In genomic region chr4:137929341-137930016, GRCm38 (mm10) we compare ENCODE assay signal across 10 mouse cellular contexts.
DNase-seq lines count a peak whose midpoint lies in the region; ATAC-seq and TF ChIP-seq lines count a peak whose summit lies in the region.
"Had no signal": no experiment of that assay in that cellular context is flagged by ENCODE, and none has a peak within 500 bp of the region (broad histone marks: within the 10 kb centered on the region; RNA-seq: fewer than 3 reads in every experiment).

No protein-coding gene starts in this region.

- H3K36me3 ChIP-seq in heart, embryonic 10.5 days: peaks cover 43% of the 10 kb centered on the region
- no peaks in the 10 kb centered on the region for H3K36me3 ChIP-seq in embryonic facial prominence, embryonic 11.5 days (replicated peaks; ENCODE audit: control insufficient read depth, insufficient read depth, low read depth, low read length)
- no peaks in the 10 kb centered on the region for H3K36me3 ChIP-seq in liver, embryonic 14.5 days (replicated peaks; ENCODE audit: control insufficient read depth, insufficient read depth, low read depth)

- no peaks in the 10 kb centered on the region for H3K9me3 ChIP-seq in heart, embryonic 10.5 days
- no peaks in the 10 kb centered on the region for H3K9me3 ChIP-seq in embryonic facial prominence, embryonic 11.5 days (replicated peaks; ENCODE audit: control insufficient read depth, low read length)
- H3K9me3 ChIP-seq in liver, embryonic 14.5 days (ENCODE audit: control insufficient read depth, low read length): no peaks in the 10 kb centered on the region

- H3K27me3 ChIP-seq in heart, embryonic 10.5 days (ENCODE audit: insufficient read depth, poor library complexity, severe bottlenecking): no peaks in the 10 kb centered on the region
- no peaks in the 10 kb centered on the region for H3K27me3 ChIP-seq in embryonic facial prominence, embryonic 11.5 days (ENCODE audit: control insufficient read depth, insufficient read depth, low read length)
- no peaks in the 10 kb centered on the region for H3K27me3 ChIP-seq in liver, embryonic 14.5 days (ENCODE audit: control insufficient read depth, insufficient read depth, low read length)

- peaks cover 72% of the 10 kb centered on the region for H3K4me1 ChIP-seq in heart, embryonic 10.5 days
- H3K4me1 ChIP-seq in embryonic facial prominence, embryonic 11.5 days (ENCODE audit: control insufficient read depth, insufficient read depth, low read length): peaks cover 2% of the 10 kb centered on the region; the same call in 1 of the 2 replicates
- peaks cover 50 to 59% of the 10 kb centered on the region in 2 experiments for H3K4me1 ChIP-seq in liver, embryonic 14.5 days (replicated peaks; ENCODE audit: control insufficient read depth in 2 of 2, insufficient read depth in 2 of 2, low read length in 1 of 2)

- no peak for DNase-seq in heart, embryonic 10.5 days (ENCODE audit: low spot score)
- no peak for DNase-seq in heart, adult 9 months (ENCODE audit: low spot score in 2 of 2)
- peak; percentile 14 for DNase-seq in embryonic facial prominence, embryonic 11.5 days (ENCODE audit: low spot score)
- peak; percentile 35 to 51 for DNase-seq in kidney, adult 8-10 months
- DNase-seq in liver, embryonic 14.5 days (ENCODE audit: low read depth in 3 of 3, low spot score in 3 of 3): no peak
- no peak for DNase-seq in testis, postnatal 14 days (ENCODE audit: low spot score)
- DNase-seq in ovary, postnatal 36 days (ENCODE audit: low spot score): no peak
- DNase-seq: adrenal gland, postnatal 25 days had no signal

- no peak; the same call in 1 of the 2 replicates for ATAC-seq in embryonic facial prominence, embryonic 11.5 days (replicated peaks; ENCODE audit: insufficient number of reproducible peaks, low FRiP score, low TSS enrichment, low read depth)
- ATAC-seq in liver, embryonic 14.5 days (ENCODE audit: insufficient read depth): no peak
- no peak for ATAC-seq in megakaryocyte, adult 5-6 weeks (ENCODE audit: poor library complexity, severe bottlenecking)

- H3K4me2 ChIP-seq in embryonic facial prominence, embryonic 11.5 days (ENCODE audit: low read depth, low read length): no peak overlapping the region
- peak overlapping the region; percentile 66; the same call in 1 of the 2 replicates for H3K4me2 ChIP-seq in liver, embryonic 14.5 days (ENCODE audit: low read depth)
- H3K4me2 ChIP-seq: midbrain, embryonic 11.5 days had no signal

- peak overlapping the region; percentile 84 for H3K27ac ChIP-seq in heart, embryonic 10.5 days
- H3K27ac ChIP-seq in embryonic facial prominence, embryonic 11.5 days (replicated peaks; ENCODE audit: low read depth, low read length): peak overlapping the region; percentile 62; the same call in 1 of the 2 replicates
- H3K27ac ChIP-seq in liver, embryonic 14.5 days: peak overlapping the region; percentile 93

- no peak overlapping the region for H3K4me3 ChIP-seq in heart, embryonic 10.5 days
- no peak overlapping the region for H3K4me3 ChIP-seq in embryonic facial prominence, embryonic 11.5 days (ENCODE audit: low read depth, low read length)
- H3K4me3 ChIP-seq in liver, embryonic 14.5 days (ENCODE audit: insufficient read depth in 1 of 2, low read depth in 2 of 2, low read length in 2 of 2): no peak overlapping the region

- no peak for TF ChIP-seq EP300 in liver, embryonic 14.5 days (IDR thresholded peaks at IDR 0.05; ENCODE audit: low read depth)

- H3K9ac ChIP-seq in embryonic facial prominence, embryonic 11.5 days (replicated peaks; ENCODE audit: low read length): no peak overlapping the region
- H3K9ac ChIP-seq in liver, embryonic 14.5 days (replicated peaks): no peak overlapping the region; the same call in 1 of the 2 replicates

- WGBS in heart, embryonic 10.5 days: 56% methylated on average over 15 of the region's 15 CpGs
- 67% methylated on average over 15 of the region's 15 CpGs for WGBS in embryonic facial prominence, embryonic 11.5 days
- WGBS in liver, embryonic 14.5 days (ENCODE audit: insufficient replicate concordance): 76% methylated on average over 15 of the region's 15 CpGs

- no peak for TF ChIP-seq CTCF in liver, embryonic 14.5 days (IDR thresholded peaks at IDR 0.05; ENCODE audit: low read depth)

Comparison
In these comparisons a context has a peak if more than half of its experiments do, and no peak if none do; other contexts are left out.
1. DNase-seq: peak in embryonic facial prominence, embryonic 11.5 days (single experiment) and kidney, adult 8-10 months (2 of 2); none in heart, embryonic 10.5 days (single experiment), heart, adult 9 months (0 of 2), liver, embryonic 14.5 days (0 of 3), testis, postnatal 14 days (single experiment) and ovary, postnatal 36 days (single experiment).
2. Peak in every context shown above with its lines, with median percentiles within 50 percentile points of each other: H3K27ac ChIP-seq.